Mouse (Mus musculus): ENCODE data around the gene Mei4.

Mei4 gene

DNA sequence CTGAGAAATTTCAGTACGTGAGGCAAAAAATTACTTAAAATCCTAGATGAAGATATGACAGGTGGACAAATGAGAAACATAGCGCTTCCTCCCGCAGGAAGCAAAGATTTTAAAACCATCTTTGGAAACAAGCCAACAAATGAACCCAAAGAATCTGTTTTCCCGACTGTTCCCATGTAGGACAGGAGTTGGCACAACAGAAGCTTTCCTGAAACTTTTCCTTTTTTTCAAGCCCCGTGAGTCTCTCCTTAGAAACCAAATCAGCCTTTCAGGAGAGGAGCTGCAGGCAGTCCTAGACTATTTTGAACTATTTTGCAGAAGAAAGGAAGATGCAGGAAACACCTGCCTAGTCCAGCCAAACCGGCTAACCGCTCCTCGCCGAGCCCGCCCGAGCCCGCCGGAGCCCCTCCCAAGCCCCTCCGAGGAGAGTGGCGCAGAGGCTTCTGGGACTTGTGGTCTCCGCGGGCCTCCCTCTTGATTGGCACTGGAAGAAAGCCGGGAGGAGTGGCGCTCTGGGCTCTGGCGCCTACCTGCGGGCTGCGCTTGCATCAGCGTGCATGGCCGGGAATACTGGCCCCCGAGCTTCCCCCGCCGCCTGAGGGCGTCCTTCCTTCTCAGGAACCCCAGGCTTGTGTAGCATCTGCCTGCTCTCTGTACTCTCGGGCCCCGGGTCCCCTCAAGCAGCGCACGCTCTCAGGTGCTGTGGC is at the start of gene Mei4:
Gene Mei4, plus strand, starts transcription at position 490 of the 707 bp plus-strand sequence.
- in situ Hi-C loops (cut with MboI, MseI), result no loop called here

DNA sequence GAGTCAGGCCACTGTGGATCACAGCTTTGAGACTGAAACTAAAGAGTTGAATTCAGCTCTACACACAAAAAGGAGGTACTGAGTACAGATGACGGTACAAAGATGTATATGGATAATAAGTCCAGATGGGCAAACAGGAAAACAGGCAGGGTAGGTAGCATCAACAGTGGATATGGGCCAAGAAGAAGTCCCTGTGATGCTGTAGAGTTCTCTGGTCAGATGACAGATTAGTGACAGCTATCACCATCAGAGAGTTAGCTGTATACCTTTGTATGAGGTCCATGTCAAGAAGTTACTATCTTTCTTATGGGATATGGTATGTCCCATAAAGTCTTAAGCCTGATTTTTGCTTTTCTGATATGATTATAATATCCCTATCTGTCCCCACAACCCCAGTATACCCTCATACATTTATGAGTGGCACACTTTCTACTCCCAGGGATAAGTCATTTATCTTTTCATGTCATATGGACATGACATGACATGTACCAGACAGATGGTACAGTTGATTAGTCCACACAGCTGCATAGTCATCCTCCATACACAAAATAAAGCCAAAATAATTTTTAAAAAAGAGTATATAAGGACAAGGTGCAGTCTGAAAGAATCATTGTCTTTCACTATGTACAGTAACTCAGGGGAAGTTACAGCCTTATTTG is 43.6 kb upstream of the Mei4 start:
- in situ Hi-C loops (cut with MboI, MseI), result no loop called here

DNA sequence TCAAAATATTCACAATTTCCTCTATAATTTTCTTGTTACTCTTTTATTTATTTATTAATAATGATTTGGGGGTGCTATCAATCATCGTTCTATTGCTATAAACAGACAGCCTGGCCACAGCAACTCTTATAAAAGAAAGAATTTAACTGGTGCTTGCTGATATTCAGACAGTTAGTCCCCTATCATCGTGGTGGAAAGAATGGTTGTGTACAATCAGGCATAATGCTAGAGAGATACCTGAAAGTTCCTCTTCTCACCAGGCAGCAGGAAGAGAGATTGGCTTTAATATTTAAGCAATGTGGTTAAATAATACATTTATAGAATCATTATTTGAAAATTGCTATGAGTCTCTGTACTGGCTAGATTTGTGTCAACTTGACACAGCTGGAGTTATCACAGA is 35.9 kb upstream of the Mei4 start:
- in situ Hi-C loops (cut with MboI, MseI), result no loop called here

DNA sequence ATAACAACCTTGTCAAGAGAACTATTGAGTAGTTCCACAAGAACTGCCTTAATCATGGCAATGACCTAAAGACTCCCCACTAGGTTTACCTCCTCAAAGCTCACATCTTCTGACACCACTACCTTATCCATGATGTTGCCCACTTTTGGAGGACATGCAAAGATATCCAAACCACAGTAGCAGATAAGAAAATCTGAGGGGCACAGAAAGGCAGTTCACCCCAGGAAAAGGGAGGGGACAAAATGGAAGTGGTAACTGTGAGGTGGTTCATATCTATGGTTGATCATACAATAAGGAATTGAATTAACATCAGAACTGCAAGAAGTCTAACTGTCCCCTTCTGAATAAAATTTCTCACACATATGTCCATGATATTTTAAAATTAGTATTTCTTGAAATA is 29.4 kb upstream of the Mei4 start:
- in situ Hi-C loops (cut with MboI, MseI), result no loop called here

DNA sequence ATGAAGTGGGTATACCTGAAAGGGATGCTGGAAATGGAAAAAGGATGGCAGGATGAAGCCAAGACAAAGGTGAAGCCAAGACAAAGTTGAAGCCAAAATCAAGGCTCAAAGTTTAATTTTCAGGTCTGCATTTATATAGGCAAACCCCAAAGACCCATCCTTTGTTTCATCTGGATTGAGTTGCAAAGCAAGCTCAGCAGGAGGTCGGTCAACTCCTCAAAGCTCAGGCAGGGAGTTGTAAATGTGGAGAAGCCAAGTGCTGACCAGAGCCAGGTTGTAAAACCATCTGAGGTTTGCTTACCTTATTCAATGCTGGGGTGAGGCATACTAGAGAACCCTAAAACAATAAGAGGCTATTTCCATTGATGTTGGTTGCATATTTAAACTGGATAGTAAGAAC is 4.6 kb upstream of the Mei4 start:
- in situ Hi-C loops (cut with MboI, MseI), result no loop called here

DNA sequence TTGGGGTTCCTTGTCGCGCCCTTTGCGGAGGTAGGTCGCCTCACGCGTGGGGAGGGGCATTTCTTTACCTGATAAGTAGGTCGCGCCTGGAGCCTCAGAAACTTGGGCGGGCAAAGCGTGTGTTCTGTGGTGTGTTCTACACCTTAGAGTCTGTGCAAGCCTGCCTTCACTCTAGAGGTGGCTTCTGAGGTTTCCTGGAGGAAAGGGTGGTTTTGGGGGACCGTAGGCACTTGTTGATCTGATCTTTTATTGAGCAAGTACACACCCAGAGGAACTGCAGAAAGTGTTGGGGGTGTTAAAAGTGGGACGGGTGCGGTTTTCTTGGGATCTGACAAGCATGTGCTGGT is 391 bp downstream of the Mei4 start:
- in situ Hi-C loops (cut with MboI, MseI), result no loop called here

DNA sequence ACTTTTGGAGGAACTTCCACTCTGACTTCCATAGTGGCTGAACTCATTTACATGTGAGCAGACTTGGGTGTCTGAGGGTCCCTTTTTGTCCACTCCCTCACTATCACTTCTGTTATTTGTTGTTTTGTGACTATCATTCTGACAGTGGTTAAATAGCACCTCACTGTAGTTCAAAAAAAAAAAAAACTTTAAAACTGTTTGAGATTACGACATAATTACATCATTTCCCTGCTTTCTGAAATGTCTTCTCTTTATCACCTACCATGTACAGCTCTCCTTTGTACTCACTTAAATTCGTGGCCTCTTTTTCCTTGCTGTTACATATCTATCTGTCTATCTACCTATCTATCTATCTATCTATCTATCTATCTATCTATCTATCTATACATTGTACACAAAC is 2.6 kb downstream of the Mei4 start:
- in situ Hi-C loops (cut with MboI, MseI), result no loop called here

DNA sequence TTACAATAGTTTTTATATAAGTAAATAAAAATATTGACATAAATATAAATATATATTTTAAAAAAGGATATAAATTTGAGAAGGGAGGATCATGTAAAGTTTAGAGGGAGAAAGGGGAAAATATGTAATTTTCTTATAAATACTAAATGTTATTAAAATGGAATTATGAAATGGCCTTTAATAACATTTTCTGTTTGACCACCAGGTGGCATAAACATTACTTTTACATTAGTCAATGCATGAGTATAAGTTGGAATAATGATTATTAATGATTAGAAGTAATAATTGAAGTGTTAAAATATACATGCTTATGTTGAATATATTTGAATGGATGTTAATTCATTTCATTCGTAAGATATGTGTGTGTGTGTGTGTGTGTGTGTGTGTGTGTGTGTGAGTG is 58.0 kb downstream of the Mei4 start:
- in situ Hi-C loops (cut with MboI, MseI), result no loop called here

DNA sequence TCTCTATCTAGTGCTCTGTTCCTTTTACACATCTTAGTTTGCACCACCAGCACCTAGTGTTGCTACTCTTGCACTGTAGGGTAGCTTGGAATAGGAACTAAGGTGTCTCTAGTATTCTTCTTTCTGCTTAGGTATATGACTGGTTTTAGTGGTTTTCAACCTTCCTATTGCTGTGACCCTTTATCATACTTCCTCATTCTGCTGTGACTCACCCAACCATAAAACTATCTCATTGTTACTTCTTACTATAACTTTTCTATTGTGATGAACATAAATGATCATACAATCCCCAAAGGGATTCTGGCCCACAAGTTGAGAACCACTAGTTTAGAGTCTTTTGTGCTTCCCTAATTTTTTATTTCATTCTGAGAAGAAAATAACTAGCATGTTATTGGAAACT is 61.3 kb downstream of the Mei4 start:
- in situ Hi-C loops (cut with MboI, MseI), result no loop called here

DNA sequence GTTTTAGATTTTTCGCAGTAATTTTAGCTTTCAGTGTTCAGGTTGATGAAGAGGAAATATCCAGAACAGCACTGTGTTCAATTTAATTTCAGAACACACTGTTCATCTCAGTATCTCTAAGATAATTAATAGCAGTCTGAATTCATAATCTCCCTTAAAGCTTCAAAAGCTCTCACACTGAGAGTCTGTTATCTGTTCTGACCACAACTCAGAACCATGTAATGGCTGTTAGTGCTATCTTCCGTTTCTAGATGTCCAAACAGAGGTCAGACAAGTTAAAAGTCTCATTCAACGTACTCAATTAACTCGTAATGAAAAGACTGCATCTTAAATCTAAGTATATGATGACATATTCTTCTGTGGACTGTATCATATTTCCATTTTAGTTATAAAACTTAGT is 77.1 kb downstream of the Mei4 start:
- in situ Hi-C loops (cut with MboI, MseI), result no loop called here

DNA sequence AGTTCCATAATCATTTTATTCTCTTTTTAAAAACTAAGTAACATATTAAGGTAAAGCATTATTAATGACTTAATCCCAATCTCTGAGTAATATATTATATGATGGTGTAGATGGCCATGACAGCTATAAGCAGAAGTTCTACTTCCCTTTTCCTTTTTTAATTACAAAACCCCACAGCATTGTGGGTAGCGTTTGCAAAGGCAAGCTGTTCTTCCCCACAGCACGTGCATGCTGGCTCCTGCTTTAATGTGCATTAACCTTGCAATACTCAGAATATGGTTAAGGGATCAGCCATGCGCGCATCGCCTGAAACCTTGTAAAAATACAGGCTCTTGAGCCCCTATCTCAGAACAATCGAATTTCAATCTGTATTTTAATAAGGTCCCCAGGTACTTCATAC is 82.2 kb downstream of the Mei4 start:
- in situ Hi-C loops (cut with MboI, MseI), result no loop called here

DNA sequence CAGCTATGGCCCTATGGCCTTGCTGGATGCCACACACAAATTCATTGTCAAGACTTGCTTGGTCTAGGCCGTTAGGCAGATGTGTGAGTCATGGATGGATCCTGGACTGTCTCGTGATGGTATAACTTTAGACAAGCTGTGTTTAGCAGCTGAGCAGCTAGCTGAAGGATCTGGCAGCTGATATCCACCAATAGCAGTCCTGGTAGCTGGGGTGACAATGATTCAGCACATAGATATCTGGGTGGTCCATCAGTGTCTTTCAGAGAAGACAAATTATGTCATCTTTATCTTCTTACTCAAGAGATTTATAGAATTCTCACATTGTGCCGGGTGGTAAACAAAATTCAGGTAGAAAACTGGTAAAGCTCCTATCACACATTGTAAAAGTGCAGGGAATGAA is 93.4 kb downstream of the Mei4 start:
- in situ Hi-C loops (cut with MboI, MseI), result no loop called here

DNA sequence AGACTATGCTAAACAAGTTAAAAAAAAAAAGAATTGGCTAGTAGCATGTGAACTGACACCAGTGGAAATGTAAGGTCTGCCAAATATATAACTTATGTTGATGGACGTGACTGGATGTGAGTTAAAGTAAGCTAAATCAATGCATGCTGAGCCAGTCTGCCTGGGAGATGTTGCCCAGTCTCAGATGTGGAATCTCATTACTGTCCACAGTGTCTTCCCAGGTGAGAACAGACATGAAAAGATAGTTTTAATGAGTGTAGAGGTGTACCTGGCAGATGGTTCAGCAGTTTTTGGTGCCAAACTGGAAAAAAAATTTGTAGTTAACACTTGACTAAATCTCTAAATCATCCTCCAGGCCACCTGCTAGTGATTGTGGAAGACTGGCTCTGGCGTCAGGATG is 94.4 kb downstream of the Mei4 start:
- in situ Hi-C loops (cut with MboI, MseI), result no loop called here

DNA sequence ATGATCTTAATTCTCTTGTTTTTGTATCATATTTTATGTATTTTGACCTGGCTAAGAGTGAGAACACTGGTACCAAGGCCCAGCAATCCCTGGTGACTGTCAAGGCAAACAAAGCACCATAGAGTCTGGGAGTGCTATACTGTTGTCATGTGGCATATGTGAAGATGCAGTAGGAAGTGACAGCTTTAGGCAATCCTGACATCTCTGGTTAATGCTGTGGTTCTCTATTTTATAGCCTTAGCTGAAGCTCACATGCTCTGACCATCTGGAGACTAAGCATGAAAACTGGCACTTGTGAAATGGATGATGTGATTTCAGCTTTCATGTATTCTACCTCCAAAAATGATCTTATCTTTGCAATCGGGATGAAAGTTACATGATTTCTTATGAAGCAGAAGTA is 103.3 kb downstream of the Mei4 start:
- in situ Hi-C loops (cut with MboI, MseI), result no loop called here

DNA sequence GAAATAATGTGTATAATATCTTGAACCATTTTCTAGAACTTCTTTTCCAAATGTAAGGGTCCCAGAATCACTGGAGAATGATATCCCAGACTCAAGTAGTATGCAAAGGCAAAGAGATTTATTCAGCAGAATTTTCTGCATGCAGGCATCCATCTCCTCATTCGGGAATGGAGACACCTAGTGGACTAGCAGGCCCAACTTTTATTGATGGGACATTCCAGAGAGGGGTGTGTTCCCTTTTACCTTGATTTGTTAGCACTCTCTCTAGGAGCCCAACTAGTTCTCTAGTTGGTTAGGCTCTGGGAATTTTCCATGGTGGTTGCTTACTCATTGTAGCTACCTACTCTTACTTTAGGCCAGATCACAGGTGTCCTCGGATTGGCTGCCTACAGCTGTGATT is 105.5 kb downstream of the Mei4 start:
- in situ Hi-C loops (cut with MboI, MseI), result no loop called here

DNA sequence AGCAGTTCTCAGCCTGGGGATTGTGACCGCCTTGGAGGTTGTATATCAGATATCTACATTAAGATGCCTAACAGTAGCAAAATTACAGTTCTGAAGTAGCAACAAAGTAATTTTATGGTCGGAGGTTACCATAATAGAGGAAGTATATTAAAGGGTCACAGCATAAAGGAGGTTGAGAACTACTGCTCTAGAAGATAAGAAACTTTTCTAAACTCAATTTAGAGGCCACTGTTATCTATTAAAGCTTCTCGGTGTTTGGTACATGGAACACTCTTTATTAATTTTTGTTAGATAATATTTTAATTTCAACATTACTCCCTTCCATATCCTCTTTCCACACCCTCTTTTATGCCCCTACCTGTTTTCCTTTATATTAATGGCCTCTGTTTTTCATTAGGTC is 119.0 kb downstream of the Mei4 start:
- in situ Hi-C loops (cut with MboI, MseI), result no loop called here

DNA sequence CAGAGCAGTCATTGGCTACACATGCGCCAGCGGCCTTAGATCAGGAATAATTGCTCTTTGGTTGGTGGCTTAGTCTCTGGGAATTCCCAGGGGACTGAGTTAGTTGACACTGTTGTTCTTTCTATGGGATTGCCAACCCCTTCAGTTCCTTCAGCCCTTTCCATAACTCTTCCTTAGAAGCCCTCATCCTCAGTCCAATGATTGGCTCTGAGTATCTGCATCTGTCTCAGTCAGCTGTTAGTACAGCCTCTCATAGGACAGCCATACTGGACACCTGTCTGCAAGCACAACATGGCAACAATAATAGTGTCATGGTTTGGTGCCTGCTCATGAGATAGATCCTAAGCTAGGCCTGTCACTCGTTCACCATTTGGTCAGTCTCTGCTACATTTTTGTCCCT is 149.5 kb downstream of the Mei4 start:
- in situ Hi-C loops (cut with MboI, MseI), result no loop called here

DNA sequence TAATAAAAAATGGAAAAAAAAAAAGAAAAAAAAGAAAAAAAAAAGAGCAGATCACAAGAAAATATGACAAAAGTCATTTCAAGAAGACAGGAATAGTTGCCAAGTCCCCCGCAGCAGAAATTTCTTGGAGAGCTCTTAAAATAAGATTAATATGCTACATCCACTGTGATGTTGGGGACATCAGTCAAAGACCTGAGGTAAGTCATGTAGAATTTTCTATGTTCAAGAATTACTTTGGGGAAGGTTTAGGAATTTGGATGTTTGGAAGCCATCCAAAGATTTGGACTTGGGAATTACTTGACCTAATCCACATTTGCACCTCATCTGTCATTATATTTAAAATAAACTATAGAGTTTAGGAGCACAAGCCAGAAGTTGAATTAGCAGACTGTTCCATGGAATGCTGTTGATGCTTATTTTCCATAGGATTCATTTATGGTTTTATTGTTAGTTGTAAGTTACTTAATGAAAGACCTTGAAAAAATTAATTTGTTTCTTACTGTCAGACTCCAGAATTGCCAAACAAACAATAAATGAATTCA is 179.1 kb downstream of the Mei4 start:
- in situ Hi-C loops (cut with MboI, MseI), result no loop called here

DNA sequence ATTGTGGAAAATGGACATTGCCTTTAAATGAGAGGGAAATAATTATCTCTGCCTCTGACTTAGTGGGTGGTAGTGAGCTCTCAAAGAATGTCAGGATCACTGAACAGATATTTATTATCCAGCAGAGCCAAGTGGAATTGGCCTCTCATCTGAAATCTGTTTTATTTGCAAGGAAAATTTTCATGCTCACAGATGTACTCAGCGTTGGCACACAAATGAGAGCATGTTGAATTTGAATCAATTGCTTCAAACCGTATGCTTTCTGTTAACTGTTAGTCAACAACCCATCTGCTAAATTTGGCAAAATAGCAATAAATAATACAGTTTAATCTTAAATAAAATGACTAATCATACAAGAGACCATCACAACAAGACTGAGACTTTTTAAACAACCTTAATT is 181.0 kb downstream of the Mei4 start:
- in situ Hi-C loops (cut with MboI, MseI), result no loop called here

DNA sequence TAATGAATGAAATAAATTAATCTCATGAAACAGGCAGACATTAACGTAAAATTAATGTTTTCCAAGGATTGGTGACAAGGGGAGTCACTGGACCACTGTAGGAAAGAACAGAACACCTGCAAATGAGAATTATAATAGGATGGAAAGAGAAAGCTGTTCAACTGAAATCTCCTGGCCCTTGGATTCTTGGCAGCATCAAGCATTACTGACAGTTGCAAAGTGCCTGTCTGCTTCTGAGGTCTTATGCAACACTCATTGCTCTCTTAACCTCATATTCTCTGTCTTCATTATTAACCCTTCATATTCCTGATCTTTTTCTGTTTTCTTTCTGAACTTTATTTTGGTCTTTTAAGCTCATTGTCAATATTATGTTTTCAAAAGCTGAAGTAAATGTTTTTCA is 210.4 kb downstream of the Mei4 start:
- in situ Hi-C loops (cut with MboI, MseI), result no loop called here

DNA sequence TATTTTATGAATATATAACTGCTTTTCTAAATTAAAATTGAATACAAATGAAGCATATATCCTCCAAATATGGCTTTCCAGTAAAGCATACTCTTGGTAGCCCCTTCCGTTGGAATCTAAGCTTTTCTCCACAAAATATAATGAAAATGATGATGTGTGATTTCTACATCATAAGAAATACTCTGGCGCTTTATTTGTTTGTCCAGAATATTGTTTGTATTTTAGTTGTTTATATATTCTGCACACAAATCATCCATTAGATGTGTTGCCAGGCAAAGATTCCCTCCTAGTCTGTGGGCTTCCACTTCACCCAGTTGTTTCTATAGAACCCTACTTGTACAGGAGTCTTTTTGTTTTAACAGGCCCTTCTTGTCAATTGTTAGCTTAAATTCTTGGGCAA is 211.8 kb downstream of the Mei4 start:
- in situ Hi-C loops (cut with MboI, MseI), result no loop called here

DNA sequence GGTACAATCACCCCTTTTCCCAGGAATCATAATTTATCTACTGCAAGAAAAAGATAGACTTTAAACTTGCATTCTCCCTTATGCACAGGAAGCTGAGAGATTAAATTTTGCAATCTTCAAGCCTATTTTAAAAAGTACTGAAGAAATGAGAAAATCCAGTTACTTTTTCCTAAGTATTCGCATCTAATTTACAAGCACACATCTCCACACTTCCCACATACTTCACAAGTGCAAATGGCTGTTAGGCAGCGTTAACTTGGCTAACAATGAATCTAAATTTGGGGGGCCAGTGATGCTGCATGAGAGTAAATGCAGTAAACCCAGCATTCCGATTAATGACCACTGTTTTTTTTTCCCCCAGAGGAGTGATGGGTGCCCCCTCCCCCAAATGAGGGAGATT is 232.9 kb downstream of the Mei4 start:
- in situ Hi-C loops (cut with MboI, MseI), result no loop called here

DNA sequence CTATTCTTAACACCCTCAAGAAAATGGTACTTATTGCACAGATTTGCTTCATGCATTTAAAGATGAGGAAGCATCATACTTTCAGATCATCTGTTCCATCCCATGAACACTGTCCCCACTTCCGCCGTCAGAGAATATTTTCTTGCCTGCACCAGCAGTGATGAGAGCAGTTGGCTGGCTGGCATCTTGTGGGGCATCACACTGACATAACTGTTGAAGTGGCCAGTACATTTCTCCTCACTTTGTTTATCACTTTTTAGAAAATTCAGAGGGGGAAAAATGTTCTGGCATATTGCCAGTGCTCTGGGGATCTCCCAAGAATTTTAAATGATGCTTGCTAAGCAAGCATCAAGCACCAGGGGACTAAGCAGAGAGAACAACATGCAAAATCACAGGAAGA is 251.4 kb downstream of the Mei4 start:
- in situ Hi-C loops (cut with MboI, MseI), result no loop called here

DNA sequence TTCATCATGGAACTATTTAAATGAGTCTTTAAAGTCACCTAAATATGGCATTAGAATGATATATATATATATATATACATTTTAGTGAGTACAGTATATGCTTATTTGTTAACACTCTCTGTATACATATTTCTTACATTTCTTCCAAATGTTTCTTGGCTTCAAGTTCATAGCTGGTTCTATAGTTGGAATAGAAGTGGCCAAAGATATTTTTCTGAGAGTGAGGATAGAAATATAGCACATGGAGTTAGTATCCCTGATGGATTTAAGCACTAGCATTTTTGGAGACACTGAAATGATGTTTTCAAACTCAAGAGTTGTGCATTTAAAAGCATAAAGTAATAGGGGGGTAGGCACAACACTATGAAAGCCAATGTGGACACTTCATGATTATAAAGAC is 272.6 kb downstream of the Mei4 start:
- in situ Hi-C loops (cut with MboI, MseI), result no loop called here
